Mouse (Mus musculus): ENCODE data around the gene Cops7b. TPM values are rescaled to one million over a fixed set of nuclear protein-coding genes. Genes with fewer than 3 reads are reported as not detected.
"Not testable (repeated sequence)": the region's sequence is repeated elsewhere in the genome, so short reads cannot be mapped to it uniquely, and the experiment has no call there.

The Cops7b gene
- 41.3 and 45.9 TPM in 2 replicates for polyA plus RNA-seq (2016; fragmentation: Nextera tagmentation; extraction: Ambion mirVana)

DNA sequence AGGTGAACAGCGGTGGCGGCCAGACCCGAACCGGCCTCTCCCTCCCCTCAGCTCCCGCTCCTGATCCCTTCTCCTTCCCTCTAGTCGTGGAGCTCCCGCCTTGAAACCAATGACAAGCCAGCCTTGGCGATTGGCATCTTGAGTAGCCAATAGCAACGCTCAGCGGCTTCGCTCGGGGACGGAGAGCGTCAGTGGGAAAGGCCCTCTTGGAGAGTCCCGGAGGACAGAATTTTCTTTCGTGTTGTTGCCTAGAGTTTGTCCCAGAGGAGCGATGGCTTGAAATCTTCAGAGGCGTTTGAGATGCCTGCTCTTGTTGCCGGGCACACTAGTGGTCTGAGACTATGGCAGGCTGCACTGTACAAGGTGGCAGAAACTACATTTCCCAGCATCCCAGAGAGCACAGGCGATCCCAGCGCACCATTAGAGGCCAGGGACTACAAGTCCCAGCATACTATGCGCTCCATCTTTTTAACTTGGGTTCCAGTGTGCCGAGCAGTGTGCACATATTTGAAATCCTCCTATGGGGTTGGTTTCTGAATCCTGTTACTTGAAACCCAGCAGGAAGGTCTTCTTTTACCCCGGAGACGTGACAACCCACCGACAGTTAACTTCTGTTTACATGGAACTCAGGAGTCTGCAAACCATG is at the start of gene Cops7b, which contains the start of gene Pde6d:
Cops7b (plus strand) TSS at position 454 of the 646 bp plus-strand sequence.
Pde6d (minus strand) TSS at position 179 of the 646 bp plus-strand sequence.
- peak within 1 kb of the TSS; percentile 96 for H3K4me3 ChIP-seq
- no peaks in the 10 kb centered on the region for H3K27me3 ChIP-seq (ENCODE audit: insufficient read depth, poor library complexity, severe bottlenecking)
- H3K4me1 ChIP-seq: peaks cover 15% of the 10 kb centered on the region
- H3K9me3 ChIP-seq: no peaks in the 10 kb centered on the region
- H3K27ac ChIP-seq: peak within 1 kb of the TSS; percentile 95
- WGBS: 0% methylated on average over 26 of the region's 26 CpGs
- DNase-seq (ENCODE audit: low spot score): peak; percentile 98
- H3K36me3 ChIP-seq: no peaks in the 10 kb centered on the region

DNA sequence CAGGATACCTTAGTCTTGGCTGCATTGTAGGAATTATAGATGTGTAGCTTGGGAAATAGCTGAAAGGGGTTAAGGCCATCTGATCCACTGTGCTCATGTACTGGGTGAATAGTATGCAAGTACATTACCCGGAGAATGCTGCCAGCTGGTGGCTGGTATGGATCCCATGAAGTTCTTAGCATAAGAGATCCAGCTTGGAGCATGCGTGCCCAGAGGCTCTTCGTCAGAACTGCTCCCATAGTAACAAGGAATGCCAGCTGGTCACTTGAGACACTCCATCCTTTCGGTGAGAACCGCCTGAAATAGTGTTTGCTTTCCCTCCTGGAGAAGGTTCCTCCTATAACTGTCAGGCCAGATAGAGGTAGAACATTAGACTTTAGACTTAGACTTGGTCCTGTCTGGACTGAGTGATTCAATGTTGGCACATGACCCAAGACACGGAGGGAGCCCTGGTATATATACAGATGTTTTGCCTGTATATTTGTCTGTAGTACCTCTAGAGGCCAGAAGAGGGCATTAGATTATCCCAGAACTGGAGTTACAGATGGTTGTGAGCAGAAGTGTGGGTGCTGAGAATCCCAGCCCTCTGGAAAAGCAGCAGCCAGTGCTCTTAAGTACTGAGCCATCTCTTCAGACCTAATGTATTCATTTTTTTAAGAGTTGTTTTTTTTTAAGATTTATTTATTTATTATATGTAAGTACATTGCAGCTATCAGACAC is 49.1 kb upstream of the Cops7b start:
- peaks cover 29% of the 10 kb centered on the region for H3K36me3 ChIP-seq
- H3K27ac ChIP-seq: no peak overlapping the region
- H3K4me1 ChIP-seq: peaks cover 34% of the 10 kb centered on the region
- WGBS: 86% methylated on average over 6 of the region's 6 CpGs
- H3K4me3 ChIP-seq: no peak overlapping the region
- no peaks in the 10 kb centered on the region for H3K27me3 ChIP-seq (ENCODE audit: insufficient read depth, poor library complexity, severe bottlenecking)
- no peak for DNase-seq (ENCODE audit: low spot score)
- H3K9me3 ChIP-seq: no peaks in the 10 kb centered on the region

DNA sequence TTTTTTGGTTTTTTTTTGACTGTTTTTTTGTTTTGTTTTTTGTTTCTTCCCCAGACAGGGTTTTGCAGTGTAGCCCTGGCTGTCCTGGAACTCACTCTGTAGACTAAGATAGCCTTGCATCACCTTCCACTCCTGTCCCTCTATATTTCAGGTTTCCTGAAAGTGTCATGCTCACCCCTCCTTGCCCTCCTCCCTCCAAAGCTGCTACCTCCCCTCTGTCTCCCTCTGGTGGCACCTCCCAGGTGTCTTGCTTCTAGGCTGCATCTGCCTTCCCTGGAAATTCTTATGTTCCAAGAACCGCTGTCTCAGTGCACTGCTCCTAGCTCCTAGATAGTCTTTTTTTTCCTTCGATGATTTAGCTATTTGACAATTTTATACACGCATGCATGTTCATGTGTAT is 44.3 kb upstream of the Cops7b start:
- H3K9me3 ChIP-seq: no peaks in the 10 kb centered on the region
- H3K27me3 ChIP-seq (ENCODE audit: insufficient read depth, poor library complexity, severe bottlenecking): no peaks in the 10 kb centered on the region
- WGBS: 64% methylated on average over 3 of the region's 3 CpGs
- peaks cover 27% of the 10 kb centered on the region for H3K36me3 ChIP-seq
- no peak overlapping the region for H3K27ac ChIP-seq
- no peak for DNase-seq (ENCODE audit: low spot score)
- no peaks in the 10 kb centered on the region for H3K4me1 ChIP-seq
- no peak overlapping the region for H3K4me3 ChIP-seq

DNA sequence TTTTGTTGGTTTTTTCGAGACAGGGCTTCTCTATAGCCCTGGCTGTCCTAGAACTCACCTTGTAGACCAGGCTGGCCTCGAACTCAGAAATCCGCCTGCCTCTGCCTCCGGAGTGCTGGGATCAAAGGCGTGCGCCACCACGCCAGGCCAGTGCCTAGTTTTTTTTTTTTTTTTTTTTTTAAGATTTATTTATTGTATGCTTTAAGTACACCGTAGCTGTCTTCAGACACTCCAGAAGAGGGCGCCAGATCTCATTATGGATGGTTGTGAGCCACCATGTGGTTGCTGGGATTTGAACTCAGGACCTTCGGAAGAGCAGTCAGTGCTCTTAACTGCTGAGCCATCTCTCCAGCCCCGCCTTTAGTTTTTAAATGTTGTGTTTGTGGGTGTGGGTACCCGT is 43.1 kb upstream of the Cops7b start:
- not testable (repeated sequence) for H3K4me3 ChIP-seq; H3K9me3 ChIP-seq; H3K27me3 ChIP-seq (ENCODE audit: insufficient read depth, poor library complexity, severe bottlenecking); H3K27ac ChIP-seq; H3K4me1 ChIP-seq; DNase-seq (ENCODE audit: low spot score)
- H3K36me3 ChIP-seq: peaks cover 34% of the 10 kb centered on the region
- WGBS: 86% methylated on average over 12 of the region's 12 CpGs

DNA sequence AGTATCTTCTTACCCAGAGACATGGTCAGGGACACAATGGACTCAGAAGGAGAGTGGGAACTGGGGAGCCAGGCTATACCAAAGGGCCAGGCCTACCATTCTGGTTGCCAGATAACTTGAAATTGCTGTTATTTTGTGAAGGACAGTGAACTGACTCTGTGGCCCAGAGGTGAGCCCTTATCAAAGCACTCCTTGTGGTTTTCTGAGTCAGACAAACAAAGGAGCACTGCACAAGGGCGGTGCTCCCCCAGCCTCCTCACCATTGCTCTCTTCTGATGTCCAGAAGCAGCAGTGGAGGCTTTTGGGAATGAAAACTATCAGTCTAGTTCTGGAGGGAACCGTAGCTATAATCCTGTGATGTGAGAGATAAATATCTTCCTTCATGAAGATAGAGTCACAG is 40.1 kb upstream of the Cops7b start:
- H3K4me3 ChIP-seq: no peak overlapping the region
- H3K27ac ChIP-seq: no peak overlapping the region
- no peak for DNase-seq (ENCODE audit: low spot score)
- H3K4me1 ChIP-seq: no peaks in the 10 kb centered on the region
- no peaks in the 10 kb centered on the region for H3K9me3 ChIP-seq
- peaks cover 58% of the 10 kb centered on the region for H3K36me3 ChIP-seq
- H3K27me3 ChIP-seq (ENCODE audit: insufficient read depth, poor library complexity, severe bottlenecking): no peaks in the 10 kb centered on the region
- 86% methylated on average over 2 of the region's 2 CpGs for WGBS

DNA sequence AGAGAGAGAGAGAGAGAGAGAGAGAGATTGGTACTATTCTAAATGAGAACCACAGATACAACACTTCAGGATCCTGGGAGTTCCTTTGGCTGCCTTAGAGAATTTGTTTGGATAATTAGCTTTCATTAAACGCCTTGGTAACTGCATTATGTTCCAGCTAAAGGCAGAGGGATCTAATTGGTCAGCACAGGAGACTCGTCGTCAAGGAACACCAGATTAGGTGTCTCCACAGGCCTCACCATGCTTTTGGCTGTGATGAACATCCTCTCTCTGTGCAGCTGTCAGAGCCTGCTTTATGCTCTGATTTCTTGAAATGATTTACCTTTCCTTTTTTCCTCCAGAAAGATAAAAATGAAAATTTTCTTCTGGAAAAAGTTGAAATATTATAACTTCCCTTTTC is 35.9 kb upstream of the Cops7b start:
- Histone ChIP-seq H3K27me3 (ENCODE audit: insufficient read depth, poor library complexity, severe bottlenecking) (no peaks in the 10 kb centered on the region), H3K36me3 (peaks cover 53% of the 10 kb centered on the region)

DNA sequence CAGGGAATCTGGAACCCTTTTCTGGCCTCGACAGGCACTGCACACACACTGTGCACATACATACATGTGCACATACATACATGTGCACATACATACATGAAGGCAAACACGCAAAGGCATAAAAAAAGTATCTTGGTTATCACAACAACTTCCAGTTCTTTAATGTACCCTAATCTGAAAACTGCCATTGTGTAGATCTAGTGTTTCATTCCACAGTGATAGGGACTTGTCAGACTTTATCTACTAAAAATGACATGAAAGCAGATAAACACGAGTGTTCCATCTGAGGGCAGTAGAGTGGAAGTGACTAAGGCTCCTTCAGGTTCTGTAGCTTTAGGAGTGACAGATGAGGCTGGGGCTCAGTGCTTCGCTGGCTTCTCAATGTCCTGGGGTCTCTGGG is 31.4 kb upstream of the Cops7b start:
- Histone ChIP-seq H3K4me1 (peaks cover 22% of the 10 kb centered on the region), H3K4me3 (no peak overlapping the region), H3K36me3 (peaks cover 10% of the 10 kb centered on the region), H3K27ac (no peak overlapping the region), H3K9me3 (no peaks in the 10 kb centered on the region), H3K27me3 (ENCODE audit: insufficient read depth, poor library complexity, severe bottlenecking) (no peaks in the 10 kb centered on the region)
- DNase-seq (ENCODE audit: low spot score): no peak
- WGBS: 69% methylated on average over 4 of the region's 4 CpGs

More for the DNA sequence above, 35.9 kb upstream of the Cops7b start:
- DNase-seq (ENCODE audit: low spot score): no peak
- Histone ChIP-seq H3K27ac (no peak overlapping the region), H3K4me3 (no peak overlapping the region), H3K4me1 (peaks cover 12% of the 10 kb centered on the region), H3K9me3 (no peaks in the 10 kb centered on the region)
- 72% methylated on average over 3 of the region's 3 CpGs for WGBS

DNA sequence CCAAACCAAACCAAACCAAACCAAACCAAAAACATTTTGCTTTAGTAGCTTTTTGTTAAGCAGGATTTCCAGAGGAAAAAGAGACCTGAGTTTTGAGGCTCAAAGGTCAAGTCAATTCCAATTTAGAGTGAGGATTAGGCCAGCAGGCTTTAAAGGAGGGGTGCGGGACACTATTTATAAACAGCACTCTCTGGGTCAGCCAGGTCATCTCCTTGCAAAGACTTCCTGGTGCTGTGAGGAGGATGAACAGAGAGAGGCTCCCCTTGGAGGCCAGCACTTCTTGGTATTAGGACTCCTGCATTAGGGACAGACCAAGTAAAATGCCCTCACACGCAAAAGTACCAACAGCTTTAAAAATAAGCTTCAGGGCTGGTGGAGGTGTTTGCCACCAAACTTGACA is 30.8 kb upstream of the Cops7b start:
- DNase-seq (ENCODE audit: low spot score): no peak
- WGBS: 54% methylated on average over 2 of the region's 2 CpGs
- Histone ChIP-seq H3K27me3 (ENCODE audit: insufficient read depth, poor library complexity, severe bottlenecking) (no peaks in the 10 kb centered on the region), H3K27ac (no peak overlapping the region), H3K9me3 (no peaks in the 10 kb centered on the region), H3K36me3 (peaks cover 10% of the 10 kb centered on the region), H3K4me1 (peaks cover 22% of the 10 kb centered on the region), H3K4me3 (no peak overlapping the region)

DNA sequence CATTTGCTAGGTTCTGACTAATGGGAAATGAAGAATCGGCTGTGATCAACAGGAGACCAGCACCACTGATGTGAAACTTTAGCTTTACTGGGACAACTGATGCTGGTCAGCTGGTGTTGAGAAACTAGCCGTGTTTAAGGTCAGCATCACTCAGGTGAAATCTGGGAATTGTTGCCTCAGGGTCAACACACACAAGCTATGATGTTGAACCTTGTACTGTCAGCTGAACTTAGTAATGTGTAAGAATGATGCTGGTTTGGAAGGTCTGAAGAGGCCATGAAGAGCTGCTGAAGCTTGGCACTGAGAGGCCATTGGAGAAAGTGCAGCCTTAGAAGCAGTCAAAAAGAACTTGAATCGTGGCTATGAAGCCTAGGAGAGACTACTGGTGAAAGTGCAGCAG is 27.0 kb upstream of the Cops7b start:
- DNase-seq (ENCODE audit: low spot score): no peak
- H3K4me3 ChIP-seq: no peak overlapping the region
- peaks cover 21% of the 10 kb centered on the region for H3K4me1 ChIP-seq
- no peaks in the 10 kb centered on the region for H3K9me3 ChIP-seq
- H3K27me3 ChIP-seq (ENCODE audit: insufficient read depth, poor library complexity, severe bottlenecking): no peaks in the 10 kb centered on the region
- no peak overlapping the region for H3K27ac ChIP-seq
- H3K36me3 ChIP-seq: peaks cover 9% of the 10 kb centered on the region; the same call in 1 of the 2 replicates
- WGBS: 88% methylated on average over 3 of the region's 3 CpGs

DNA sequence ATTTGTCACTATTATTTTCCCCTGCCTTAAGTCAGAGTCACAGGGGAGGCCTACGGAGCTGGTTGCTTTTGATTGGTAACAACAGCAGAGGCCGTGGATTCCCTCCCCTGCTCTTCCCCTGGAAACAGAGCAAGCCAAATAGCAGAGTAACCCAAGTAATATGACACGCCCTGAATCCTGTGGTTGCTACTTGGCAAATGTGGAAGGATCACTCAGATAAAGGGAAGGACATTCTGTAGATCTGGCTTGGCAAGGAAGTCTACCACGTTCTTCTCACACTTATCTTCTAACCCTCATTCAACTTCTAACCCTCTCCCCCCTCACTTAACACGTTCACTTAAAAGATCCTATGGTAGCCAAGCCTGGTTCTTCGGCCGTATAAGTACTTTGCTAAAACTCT is 24.8 kb upstream of the Cops7b start:
- WGBS: 49% methylated on average over 7 of the region's 7 CpGs
- no peak for DNase-seq (ENCODE audit: low spot score)
- H3K9me3 ChIP-seq: no peaks in the 10 kb centered on the region
- H3K36me3 ChIP-seq: peaks cover 15% of the 10 kb centered on the region; the same call in 1 of the 2 replicates
- H3K27ac ChIP-seq: no peak overlapping the region
- peaks cover 5% of the 10 kb centered on the region; the same call in 1 of the 2 replicates for H3K4me1 ChIP-seq
- H3K27me3 ChIP-seq (ENCODE audit: insufficient read depth, poor library complexity, severe bottlenecking): no peaks in the 10 kb centered on the region
- no peak overlapping the region for H3K4me3 ChIP-seq

DNA sequence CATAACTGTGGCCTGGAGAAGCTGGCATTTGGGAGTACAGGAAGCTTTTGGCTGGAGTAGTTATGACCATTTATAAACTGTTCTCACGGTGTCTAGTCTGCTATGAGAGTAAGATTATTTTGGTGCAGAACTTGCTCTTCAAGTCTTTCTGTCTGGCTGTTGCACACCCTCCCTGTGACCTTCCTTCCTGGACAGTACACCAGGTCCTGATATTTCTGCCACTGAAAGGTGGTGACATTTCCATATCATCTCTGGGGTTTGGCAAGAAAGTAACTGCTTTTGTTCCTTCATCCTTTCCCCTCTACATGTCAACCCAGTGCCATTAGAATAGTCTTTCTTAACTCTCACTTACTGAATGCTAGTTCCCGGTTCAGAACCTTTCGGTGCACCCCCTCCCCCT is 23.5 kb upstream of the Cops7b start:
- H3K4me3 ChIP-seq: no peak overlapping the region
- no peak overlapping the region for H3K27ac ChIP-seq
- DNase-seq (ENCODE audit: low spot score): no peak
- peaks cover 5% of the 10 kb centered on the region; the same call in 1 of the 2 replicates for H3K4me1 ChIP-seq
- no peaks in the 10 kb centered on the region for H3K27me3 ChIP-seq (ENCODE audit: insufficient read depth, poor library complexity, severe bottlenecking)
- no peaks in the 10 kb centered on the region for H3K9me3 ChIP-seq
- WGBS: 78% methylated on average over 3 of the region's 3 CpGs
- peaks cover 29% of the 10 kb centered on the region; the same call in 1 of the 2 replicates for H3K36me3 ChIP-seq

DNA sequence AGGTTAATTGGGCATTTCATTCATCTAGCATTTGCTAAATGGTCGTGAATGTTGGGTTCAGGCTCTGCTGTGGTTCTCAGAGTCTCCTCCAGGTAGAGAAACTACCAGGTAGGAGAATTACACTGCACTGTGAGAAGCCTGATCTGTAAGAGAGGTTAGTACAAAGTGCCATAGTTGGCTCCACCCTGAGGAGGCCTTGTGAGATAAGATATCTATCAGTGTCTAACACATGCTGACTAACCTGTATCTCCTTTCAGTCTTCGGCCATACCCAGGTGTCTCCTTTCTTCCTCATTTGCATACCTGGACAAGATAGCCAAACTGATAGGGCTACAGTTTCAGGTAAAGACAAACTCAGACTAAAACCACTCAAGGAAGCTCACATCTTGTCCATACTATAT is 20.0 kb upstream of the Cops7b start:
- WGBS: 78% methylated on average over 2 of the region's 2 CpGs
- no peak for DNase-seq (ENCODE audit: low spot score)
- no peaks in the 10 kb centered on the region for H3K9me3 ChIP-seq
- H3K4me3 ChIP-seq: no peak overlapping the region
- no peak overlapping the region for H3K27ac ChIP-seq
- H3K4me1 ChIP-seq: peaks cover 5% of the 10 kb centered on the region; the same call in 1 of the 2 replicates
- H3K27me3 ChIP-seq (ENCODE audit: insufficient read depth, poor library complexity, severe bottlenecking): no peaks in the 10 kb centered on the region
- H3K36me3 ChIP-seq: peaks cover 24% of the 10 kb centered on the region; the same call in 1 of the 2 replicates

DNA sequence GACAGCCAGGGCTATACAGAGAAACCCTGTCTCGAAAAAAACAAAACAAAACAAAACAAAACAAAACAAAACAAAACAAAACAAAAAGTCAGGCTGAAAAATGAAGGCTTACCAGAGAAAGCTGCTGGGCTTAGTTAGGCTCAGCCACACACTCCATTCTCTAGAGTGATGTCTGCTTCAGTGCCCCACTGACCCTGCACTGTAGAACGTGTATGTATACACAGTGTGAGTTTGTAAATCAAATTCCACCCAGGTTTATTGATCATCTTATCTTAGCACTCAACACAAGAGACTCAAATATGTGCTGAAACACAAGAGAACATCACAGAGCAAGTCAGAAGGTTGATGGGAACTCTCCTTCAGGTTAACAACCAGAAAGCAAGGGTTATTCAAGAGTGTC is 14.3 kb upstream of the Cops7b start:
- peaks cover 13% of the 10 kb centered on the region; the same call in 1 of the 2 replicates for H3K36me3 ChIP-seq
- 83% methylated on average over 2 of the region's 2 CpGs for WGBS
- no peaks in the 10 kb centered on the region for H3K9me3 ChIP-seq
- H3K4me1 ChIP-seq: peaks cover 8% of the 10 kb centered on the region
- no peak overlapping the region for H3K27ac ChIP-seq
- no peak overlapping the region for H3K4me3 ChIP-seq
- no peaks in the 10 kb centered on the region for H3K27me3 ChIP-seq (ENCODE audit: insufficient read depth, poor library complexity, severe bottlenecking)
- no peak for DNase-seq (ENCODE audit: low spot score)

Measured in heart, embryonic 10.5 days (tissue).